ENCODE assay signal across 25 mouse cellular contexts in the genomic region with DNA sequence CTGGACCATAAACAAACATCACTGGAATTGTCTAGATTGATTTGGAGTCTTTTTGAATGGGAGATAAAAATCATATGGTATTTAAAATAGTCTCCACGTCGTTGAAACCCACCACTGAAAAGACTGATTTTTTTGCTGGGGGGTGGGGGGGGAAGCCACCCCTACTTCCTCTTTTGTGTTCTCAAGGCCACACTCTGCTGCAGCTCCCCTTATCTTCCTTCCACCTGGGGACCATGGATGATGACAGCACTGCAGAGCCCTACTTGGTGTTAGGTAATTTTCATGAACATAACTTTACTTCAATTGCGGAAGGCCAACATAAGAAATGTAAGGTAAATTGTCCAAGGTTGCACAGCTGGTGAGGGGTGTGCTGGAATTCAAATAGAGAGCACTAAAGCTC.
DNase-seq lines count a peak whose midpoint lies in the region; ATAC-seq and TF ChIP-seq lines count a peak whose summit lies in the region.
"Had no signal": no experiment of that assay in that cellular context is flagged by ENCODE, and none has a peak within 500 bp of the region (broad histone marks: within the 10 kb centered on the region; RNA-seq: fewer than 3 reads in every experiment).

No protein-coding gene starts in this region.

- H3K9me3 ChIP-seq in MEL (replicated peaks; ENCODE audit: insufficient read depth, low read length) = no peaks in the 10 kb centered on the region
- H3K9me3 ChIP-seq: forebrain, embryonic 10.5 days; forebrain, embryonic 13.5 days; hindbrain, embryonic 10.5 days had no signal

- DNase-seq in 416B (ENCODE audit: low read depth) (peak; percentile 8), MEL (ENCODE audit: low read depth, low spot score) (peak; percentile 11)
- peak; percentile 5 for DNase-seq in splenic B cell, adult 2 months (ENCODE audit: low read depth, low spot score)
- no peak for DNase-seq in cerebellum, adult 11 months
- DNase-seq in urinary bladder, postnatal 10 days (ENCODE audit: low spot score) = no peak
- no peak for DNase-seq in spleen, adult 18-20 months
- DNase-seq: adrenal gland, postnatal 10 days; adrenal gland, postnatal 36 days; cerebellum, adult 11-12 months; cerebellum, adult 8-10 months; cerebellum, postnatal 10 days; cerebellum, postnatal 36 days; gastrocnemius, postnatal 10 days; gastrocnemius, postnatal 36 days; heart, adult 11 months had no signal

- TF ChIP-seq EP300 in MEL (IDR thresholded peaks at IDR 0.05; ENCODE audit: low read depth in 1 of 2, low read length in 2 of 2) = no peak

- no peak overlapping the region for H3K4me3 ChIP-seq in MEL (ENCODE audit: control insufficient read depth in 1 of 2, insufficient read depth in 1 of 2, low read depth in 2 of 2, low read length in 2 of 2)
- H3K4me3 ChIP-seq: forebrain, embryonic 10.5 days; forebrain, embryonic 13.5 days; hindbrain, embryonic 10.5 days had no signal

- no peak for TF ChIP-seq RAD21 in MEL (IDR thresholded peaks at IDR 0.05; ENCODE audit: low read depth, low read length)

- H3K9ac ChIP-seq in MEL (ENCODE audit: control insufficient read depth, low read depth, low read length, poor library complexity, severe bottlenecking) = no peak overlapping the region
- H3K9ac ChIP-seq: forebrain, embryonic 13.5 days; hindbrain, embryonic 14.5 days had no signal

- TF ChIP-seq POLR2A in MEL (IDR thresholded peaks at IDR 0.05; ENCODE audit: control insufficient read depth in 1 of 2, insufficient read depth in 1 of 2, low read depth in 1 of 2, low read length in 2 of 2, poor library complexity in 1 of 2) = no peak

- H3K27ac ChIP-seq in MEL (ENCODE audit: control insufficient read depth, low read depth, low read length) = no peak overlapping the region
- H3K27ac ChIP-seq: forebrain, embryonic 10.5 days; forebrain, embryonic 13.5 days; hindbrain, embryonic 10.5 days; hindbrain, embryonic 14.5 days; hindbrain, postnatal 0 days had no signal

- no peaks in the 10 kb centered on the region for H3K4me1 ChIP-seq in MEL (ENCODE audit: control insufficient read depth in 1 of 2, insufficient read depth in 2 of 2, low read length in 2 of 2)
- H3K4me1 ChIP-seq: forebrain, embryonic 10.5 days; forebrain, embryonic 13.5 days; hindbrain, embryonic 10.5 days had no signal

- TF ChIP-seq CTCF in MEL (IDR thresholded peaks at IDR 0.05 in 2 of 3, conservative IDR thresholded peaks at IDR 0.05 in 1 of 3; ENCODE audit: control insufficient read depth in 1 of 3, insufficient read depth in 1 of 3, low read depth in 2 of 3, low read length in 3 of 3, poor library complexity in 1 of 3, severe bottlenecking in 1 of 3) = no peak

- peak; percentile 59 for ATAC-seq in granulocyte monocyte progenitor cell, adult 5-6 weeks (replicated peaks; ENCODE audit: poor library complexity, severe bottlenecking)
- ATAC-seq: CD4-positive, CD25-positive, alpha-beta regulatory T cell, adult 4 months; forebrain, embryonic 13.5 days; forebrain, embryonic 16.5 days; hindbrain, postnatal 0 days; inflammation-experienced regulatory T-cells, adult 6 months; Patski had no signal

- no peaks in the 10 kb centered on the region for H3K79me2 ChIP-seq in MEL (ENCODE audit: control insufficient read depth, insufficient read depth, low read length, poor library complexity)

- H3K27me3 ChIP-seq in MEL (ENCODE audit: control insufficient read depth in 1 of 2, insufficient read depth in 2 of 2, low read length in 2 of 2) = no peaks in the 10 kb centered on the region
- no peaks in the 10 kb centered on the region for H3K27me3 ChIP-seq in splenic B cell, adult 2 months (ENCODE audit: control insufficient read depth, insufficient read depth, low read length, poor library complexity, severe bottlenecking)
- H3K27me3 ChIP-seq: forebrain, embryonic 13.5 days; Patski had no signal

- no peaks in the 10 kb centered on the region for H3K36me3 ChIP-seq in MEL (ENCODE audit: control insufficient read depth in 1 of 2, insufficient read depth in 2 of 2, low read length in 2 of 2)
- no peaks in the 10 kb centered on the region for H3K36me3 ChIP-seq in splenic B cell, adult 2 months (ENCODE audit: control insufficient read depth, insufficient read depth, low read length, poor library complexity, severe bottlenecking)
- H3K36me3 ChIP-seq: forebrain, embryonic 10.5 days; hindbrain, embryonic 10.5 days had no signal

TF ChIP-seq in MEL, 35 proteins besides CTCF, POLR2A, EP300 and RAD21:
- TF ChIP-seq ZKSCAN1 (IDR thresholded peaks at IDR 0.05; ENCODE audit: low read depth, low read length) = no peak
- no peak for TF ChIP-seq HCFC1 (IDR thresholded peaks at IDR 0.05; ENCODE audit: low read depth, low read length)
- no peak for TF ChIP-seq MYC (IDR thresholded peaks at IDR 0.05; ENCODE audit: low read depth, low read length)
- TF ChIP-seq ELF1 (IDR thresholded peaks at IDR 0.05; ENCODE audit: low read depth, low read length) = no peak
- TF ChIP-seq MAFK (IDR thresholded peaks at IDR 0.05; ENCODE audit: borderline replicate concordance, low read depth, low read length) = no peak
TF ChIP-seq in MEL: peak in this region for 0.

Comparison
In these comparisons a context has a peak if more than half of its experiments do, and no peak if none do; other contexts are left out.
1. DNase-seq: peak in 416B (single experiment), MEL (single experiment) and splenic B cell, adult 2 months (single experiment); none in cerebellum, adult 11 months (single experiment), urinary bladder, postnatal 10 days (single experiment) and spleen, adult 18-20 months (0 of 2).